Mouse (Mus musculus): Measurements from ENCODE around the gene Olfr876. TPM values are rescaled to one million over a fixed set of nuclear protein-coding genes. Genes with fewer than 3 reads are reported as not detected.
"Not testable (repeated sequence)": the region's sequence is repeated elsewhere in the genome, so short reads cannot be mapped to it uniquely, and the experiment has no call there.

The Olfr876 gene
- polyA plus RNA-seq (2015; fragmentation: Nextera tagmentation; extraction: Ambion mirVana) = not detected in 2 replicates

DNA sequence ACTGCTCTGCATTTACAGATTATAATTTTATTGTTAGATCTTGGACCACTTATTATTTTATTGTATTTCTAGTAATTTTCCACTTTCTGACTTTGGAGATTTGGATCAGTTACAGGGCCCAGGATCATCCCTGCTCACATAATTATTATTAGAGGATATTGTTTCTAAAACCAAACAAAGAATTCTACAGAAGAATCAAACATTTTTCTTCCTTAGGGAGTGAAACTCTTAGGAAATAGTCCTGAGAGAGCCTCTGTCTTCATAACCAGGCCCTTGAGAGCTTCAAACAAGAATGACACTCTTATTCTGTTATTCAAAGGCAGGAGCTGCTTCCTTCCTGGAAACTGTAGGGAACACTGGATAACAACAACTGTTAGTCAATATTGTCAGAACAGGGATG, at the start of gene Olfr876:
Gene Olfr876 (plus strand): TSS at position 301 of the 400 bp plus-strand sequence.
- Histone ChIP-seq H3K27ac (replicated peaks) (no peak within 1 kb of the TSS), H3K4me2 (replicated peaks) (no peak within 1 kb of the TSS), H3K4me1 (no peaks in the 10 kb centered on the region), H3K27me3 (no peaks in the 10 kb centered on the region), H3K9me3 (no peaks in the 10 kb centered on the region), H3K36me3 (no peaks in the 10 kb centered on the region), H3K9ac (replicated peaks) (no peak within 1 kb of the TSS), H3K4me3 (no peak within 1 kb of the TSS)
- no peak for ATAC-seq (replicated peaks)

DNA sequence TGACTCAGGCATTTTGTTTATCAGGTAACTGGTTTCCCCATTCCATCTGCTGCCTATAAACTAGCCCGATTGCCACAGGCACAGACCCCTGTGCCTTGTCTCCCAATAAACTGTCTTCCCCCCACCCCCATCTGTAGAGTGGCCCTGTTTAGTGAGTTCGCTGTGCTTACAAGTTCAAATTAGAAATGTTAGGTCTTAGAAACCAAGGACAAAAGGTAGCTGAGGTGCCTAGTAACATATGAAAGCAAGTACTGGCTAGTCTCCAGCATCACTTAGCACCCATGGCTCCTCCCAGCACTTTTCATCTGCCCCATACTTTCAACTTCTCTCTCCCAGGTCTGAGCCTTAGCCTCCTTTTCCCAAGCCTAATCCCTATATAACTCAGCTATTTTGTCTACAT, 41.1 kb upstream of the Olfr876 start:
- Histone ChIP-seq H3K4me3 (no peak overlapping the region), H3K36me3 (no peaks in the 10 kb centered on the region), H3K4me1 (peaks cover 6% of the 10 kb centered on the region), H3K9ac (replicated peaks) (no peak overlapping the region), H3K9me3 (no peaks in the 10 kb centered on the region), H3K4me2 (replicated peaks) (no peak overlapping the region), H3K27ac (replicated peaks) (no peak overlapping the region), H3K27me3 (no peaks in the 10 kb centered on the region)
- 52% methylated on average over 2 of the region's 2 CpGs for whole genome bisulfite sequencing
- peak; percentile 46 for ATAC-seq (replicated peaks)

DNA sequence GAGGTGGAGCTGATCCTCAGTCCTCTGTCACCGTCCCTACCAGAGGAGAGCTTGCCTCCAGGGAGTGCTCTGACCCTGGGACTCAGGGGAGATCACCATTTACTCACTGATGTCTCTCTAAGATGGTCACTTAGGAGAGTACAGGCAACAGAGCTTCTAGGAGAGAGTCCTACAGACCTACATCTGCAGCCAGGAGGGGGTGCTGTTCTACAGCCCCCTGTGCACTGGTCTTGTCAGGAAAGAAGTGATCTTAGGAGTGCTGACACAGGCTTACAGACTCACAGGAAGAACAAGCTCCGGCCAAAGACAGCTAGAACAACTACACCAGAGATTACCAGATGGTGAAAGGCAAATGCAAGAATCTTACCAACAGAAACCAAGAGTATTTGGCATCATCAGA, 40.3 kb upstream of the Olfr876 start:
- Histone ChIP-seq H3K9ac (replicated peaks) (no peak overlapping the region), H3K4me2 (replicated peaks) (no peak overlapping the region), H3K27me3 (no peaks in the 10 kb centered on the region), H3K27ac (replicated peaks) (no peak overlapping the region), H3K9me3 (no peaks in the 10 kb centered on the region), H3K4me1 (peaks cover 6% of the 10 kb centered on the region), H3K36me3 (no peaks in the 10 kb centered on the region), H3K4me3 (no peak overlapping the region)
- 67% methylated on average over 2 of the region's 2 CpGs for WGBS
- ATAC-seq (replicated peaks) = no peak

DNA sequence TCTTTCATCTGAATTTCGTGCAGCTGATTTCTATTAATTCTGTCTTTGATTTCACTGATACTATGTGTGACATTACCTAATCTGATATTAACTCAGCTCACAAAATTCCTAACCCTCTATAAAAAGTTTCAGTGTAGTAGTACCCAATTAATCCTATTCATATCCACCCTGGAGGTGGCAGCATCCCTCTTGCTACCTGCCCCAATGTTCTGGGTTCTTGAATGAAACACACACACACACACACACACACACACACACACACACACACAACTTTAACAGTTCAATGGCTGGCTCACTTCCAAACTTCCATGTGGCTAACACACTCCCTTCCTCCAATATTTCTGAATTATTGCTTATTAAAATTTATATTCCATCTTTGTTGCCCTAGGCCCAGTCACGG, 32.2 kb upstream of the Olfr876 start:
- WGBS = 80% methylated on average over 2 of the region's 2 CpGs
- H3K9me3 ChIP-seq = no peaks in the 10 kb centered on the region
- no peak overlapping the region for H3K9ac ChIP-seq (replicated peaks)
- H3K4me2 ChIP-seq (replicated peaks) = no peak overlapping the region
- H3K4me1 ChIP-seq = no peaks in the 10 kb centered on the region
- no peak overlapping the region for H3K4me3 ChIP-seq
- ATAC-seq (replicated peaks) = no peak
- H3K27me3 ChIP-seq = no peaks in the 10 kb centered on the region
- no peak overlapping the region for H3K27ac ChIP-seq (replicated peaks)
- no peaks in the 10 kb centered on the region for H3K36me3 ChIP-seq

DNA sequence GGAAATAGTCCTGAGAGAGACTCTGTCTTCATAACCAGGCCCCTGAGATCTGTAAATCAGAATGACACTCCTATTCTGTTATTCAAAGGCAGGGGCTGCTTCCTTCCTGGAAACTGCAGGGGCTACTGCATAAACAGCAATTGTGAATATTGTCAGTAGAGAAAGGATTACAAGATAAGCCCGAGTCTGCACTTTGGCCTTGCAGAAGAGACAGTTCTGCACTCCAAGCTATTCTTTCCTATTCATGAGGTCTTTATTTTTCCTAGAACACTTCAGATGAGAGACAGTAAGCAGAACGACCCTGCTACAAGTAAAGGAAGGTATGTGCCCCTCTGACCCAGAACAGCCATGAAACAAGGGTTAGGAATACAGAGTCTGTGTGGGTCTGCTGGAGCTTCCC, 31.1 kb upstream of the Olfr876 start, which contains the start of gene Olfr875:
Gene Olfr875 (plus strand): TSS at position 99 of the 400 bp plus-strand sequence.
- Histone ChIP-seq H3K4me2 (replicated peaks) (no peak within 1 kb of the TSS), H3K9ac (replicated peaks) (no peak within 1 kb of the TSS), H3K9me3 (no peaks in the 10 kb centered on the region), H3K4me1 (no peaks in the 10 kb centered on the region), H3K36me3 (no peaks in the 10 kb centered on the region), H3K27ac (replicated peaks) (no peak within 1 kb of the TSS), H3K27me3 (no peaks in the 10 kb centered on the region), H3K4me3 (no peak within 1 kb of the TSS)
- 43% methylated on average over 2 of the region's 2 CpGs for WGBS
- ATAC-seq (replicated peaks) = no peak

DNA sequence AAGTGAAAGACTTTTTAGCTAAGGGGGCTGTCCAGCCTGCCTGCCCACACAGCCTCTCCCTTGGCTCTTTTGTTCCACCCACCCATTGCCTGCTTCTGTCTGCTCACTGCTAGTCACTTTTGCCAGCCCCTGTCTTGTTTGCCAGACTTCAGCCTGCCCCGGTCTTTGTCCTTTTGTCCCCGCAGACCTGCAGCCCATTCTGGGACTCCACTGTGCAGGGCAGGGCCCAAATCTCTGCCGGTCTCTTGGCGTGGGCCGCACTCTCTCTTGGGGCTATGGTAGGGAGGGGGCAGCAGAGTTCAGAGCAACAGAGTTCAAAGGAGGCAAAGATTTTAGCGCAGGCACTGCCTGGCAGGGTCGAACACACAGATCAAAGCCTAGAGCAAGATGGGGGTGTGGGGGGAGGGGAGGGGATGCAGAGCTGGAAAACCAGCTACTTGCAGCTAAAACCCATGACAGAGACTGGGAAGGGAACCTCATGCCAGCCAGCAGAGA, 20.0 kb upstream of the Olfr876 start:
- Histone ChIP-seq H3K9ac (replicated peaks) (peak overlapping the region; percentile 38), H3K27me3 (no peaks in the 10 kb centered on the region), H3K4me2 (replicated peaks) (peak overlapping the region; percentile 47), H3K9me3 (no peaks in the 10 kb centered on the region), H3K4me3 (peak overlapping the region; percentile 27), H3K27ac (replicated peaks) (peak overlapping the region; percentile 81), H3K4me1 (peaks cover 10% of the 10 kb centered on the region), H3K36me3 (no peaks in the 10 kb centered on the region)
- ATAC-seq (replicated peaks) = peak; percentile 95
- WGBS = 2% methylated on average over 7 of the region's 7 CpGs

DNA sequence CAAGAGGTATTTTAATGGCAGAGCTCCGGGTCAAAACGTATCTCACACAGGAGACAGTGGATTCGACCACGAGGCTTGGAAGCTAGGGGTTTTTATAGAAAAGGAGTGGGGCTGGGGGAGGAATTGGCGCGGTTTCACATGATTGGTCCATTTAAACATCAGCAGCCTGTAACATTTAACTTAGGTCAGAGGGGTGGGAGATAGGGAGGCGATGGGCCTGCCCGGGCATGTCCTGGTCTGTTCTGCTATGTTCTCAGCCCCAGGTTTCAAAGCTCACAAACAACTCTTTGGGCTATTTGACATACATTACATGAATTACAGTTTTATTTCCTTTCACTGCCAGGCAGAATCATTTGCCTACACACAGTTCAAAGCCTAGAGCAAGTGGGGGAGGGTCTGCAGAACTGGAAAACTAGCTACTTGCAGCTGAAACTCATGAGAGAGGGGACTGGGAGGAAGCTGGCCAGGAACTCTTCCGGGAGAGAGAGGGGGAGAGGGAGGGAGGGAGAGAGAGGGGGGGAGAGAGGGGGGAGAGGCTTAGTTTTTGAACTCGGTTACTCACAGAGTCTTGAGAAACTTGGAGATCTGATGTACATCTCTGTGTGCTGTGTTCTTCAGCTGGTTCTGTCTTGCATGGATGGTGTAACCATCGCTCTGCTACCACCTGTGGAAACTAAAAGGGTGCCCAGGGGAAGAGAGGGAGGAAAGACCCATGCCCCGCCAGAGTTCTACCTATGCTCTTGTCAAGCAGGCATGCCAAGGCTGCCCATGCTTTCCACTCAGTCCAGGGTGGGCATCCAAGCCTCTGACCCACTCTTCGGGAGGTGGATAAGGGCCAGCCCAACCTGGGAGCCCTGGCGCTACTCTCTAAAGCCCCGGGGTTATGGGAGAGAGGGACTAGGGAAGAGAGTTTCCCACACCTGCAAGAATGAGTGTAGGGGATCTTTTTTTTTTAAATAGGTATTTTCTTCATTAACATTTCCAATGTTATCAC, 19.1 kb upstream of the Olfr876 start:
- not testable (repeated sequence) for H3K27me3 ChIP-seq; H3K9me3 ChIP-seq; H3K9ac ChIP-seq (replicated peaks); H3K4me1 ChIP-seq; H3K27ac ChIP-seq (replicated peaks); H3K36me3 ChIP-seq
- Histone ChIP-seq H3K4me3 (peak overlapping the region; percentile 27), H3K4me2 (replicated peaks) (peak overlapping the region; percentile 47)
- peak; percentile 59 for ATAC-seq (replicated peaks)
- WGBS = 50% methylated on average over 11 of the region's 15 CpGs

DNA sequence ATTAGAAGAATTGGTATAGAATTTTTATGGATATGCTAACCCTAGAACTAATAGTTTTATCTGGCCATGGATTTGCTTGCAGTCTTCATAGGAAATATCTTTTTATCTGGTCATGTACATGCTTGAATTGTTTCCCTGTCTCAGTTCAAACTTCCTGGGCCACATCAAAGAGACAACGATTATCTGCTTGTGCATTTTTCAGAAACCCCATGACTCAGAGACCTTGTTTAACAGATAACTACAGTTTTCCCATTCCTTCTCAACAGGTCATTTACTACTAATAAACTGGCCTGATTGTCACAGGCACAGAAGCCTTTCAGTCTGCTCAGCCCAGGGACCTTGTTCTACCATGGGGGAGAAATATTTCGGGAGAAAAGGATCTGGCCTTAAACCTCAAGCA, 16.4 kb upstream of the Olfr876 start:
- no peak overlapping the region for H3K4me2 ChIP-seq (replicated peaks)
- 75% methylated on average over 2 of the region's 2 CpGs for WGBS
- no peak overlapping the region for H3K9ac ChIP-seq (replicated peaks)
- H3K4me3 ChIP-seq = no peak overlapping the region
- no peak for ATAC-seq (replicated peaks)
- no peaks in the 10 kb centered on the region for H3K36me3 ChIP-seq
- H3K27ac ChIP-seq (replicated peaks) = no peak overlapping the region
- no peaks in the 10 kb centered on the region for H3K9me3 ChIP-seq
- peaks cover 10% of the 10 kb centered on the region for H3K4me1 ChIP-seq
- no peaks in the 10 kb centered on the region for H3K27me3 ChIP-seq

DNA sequence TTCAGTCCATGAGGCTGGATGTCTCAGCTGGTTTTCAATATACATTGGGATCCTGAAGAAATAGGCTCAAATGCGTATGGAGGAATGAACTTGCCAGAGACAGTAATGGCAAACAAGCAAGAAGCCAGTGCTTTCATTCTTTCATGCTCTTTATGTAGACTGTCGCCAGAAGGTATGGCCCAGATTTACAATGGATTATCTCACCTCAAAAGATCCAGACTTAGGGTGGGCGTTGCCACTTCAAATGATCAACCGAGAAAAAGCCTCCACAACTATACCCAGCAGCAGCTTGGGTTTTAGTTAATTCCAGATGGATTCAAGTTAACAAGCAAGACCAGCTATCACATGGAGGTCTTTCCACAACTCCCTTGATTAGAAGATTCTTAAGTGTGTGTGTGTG, 776 bp upstream of the Olfr876 start:
- no peaks in the 10 kb centered on the region for H3K4me1 ChIP-seq
- no peak overlapping the region for H3K9ac ChIP-seq (replicated peaks)
- H3K9me3 ChIP-seq = no peaks in the 10 kb centered on the region
- H3K27ac ChIP-seq (replicated peaks) = no peak overlapping the region
- no peaks in the 10 kb centered on the region for H3K27me3 ChIP-seq
- ATAC-seq (replicated peaks) = no peak
- no peak overlapping the region for H3K4me3 ChIP-seq
- 56% methylated on average over 4 of the region's 4 CpGs for WGBS
- H3K4me2 ChIP-seq (replicated peaks) = no peak overlapping the region
- H3K36me3 ChIP-seq = no peaks in the 10 kb centered on the region

DNA sequence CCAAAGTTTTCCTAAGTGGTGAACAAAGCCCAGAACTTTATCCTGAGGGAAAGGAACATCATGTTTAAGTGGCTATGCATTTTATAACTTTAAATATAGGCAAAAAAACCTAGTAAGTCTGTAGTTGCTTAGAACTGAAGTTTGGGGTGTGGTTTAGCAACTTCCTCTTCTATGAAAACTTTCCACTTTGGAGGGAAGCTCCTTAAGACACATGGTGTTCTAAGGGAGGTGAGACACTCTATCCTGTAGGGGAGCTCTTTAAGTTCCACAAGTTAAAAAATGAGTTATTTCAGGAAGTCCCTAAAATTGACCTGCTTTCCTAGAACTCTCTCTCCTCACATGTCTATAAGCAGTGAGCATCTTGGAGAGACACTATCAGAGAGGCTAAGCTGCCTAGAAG, 4.4 kb downstream of the Olfr876 start:
- ATAC-seq (replicated peaks) = no peak
- Histone ChIP-seq H3K9me3 (no peaks in the 10 kb centered on the region), H3K9ac (replicated peaks) (no peak overlapping the region), H3K4me2 (replicated peaks) (no peak overlapping the region), H3K4me3 (no peak overlapping the region), H3K36me3 (no peaks in the 10 kb centered on the region), H3K27me3 (no peaks in the 10 kb centered on the region), H3K27ac (replicated peaks) (no peak overlapping the region), H3K4me1 (no peaks in the 10 kb centered on the region)

DNA sequence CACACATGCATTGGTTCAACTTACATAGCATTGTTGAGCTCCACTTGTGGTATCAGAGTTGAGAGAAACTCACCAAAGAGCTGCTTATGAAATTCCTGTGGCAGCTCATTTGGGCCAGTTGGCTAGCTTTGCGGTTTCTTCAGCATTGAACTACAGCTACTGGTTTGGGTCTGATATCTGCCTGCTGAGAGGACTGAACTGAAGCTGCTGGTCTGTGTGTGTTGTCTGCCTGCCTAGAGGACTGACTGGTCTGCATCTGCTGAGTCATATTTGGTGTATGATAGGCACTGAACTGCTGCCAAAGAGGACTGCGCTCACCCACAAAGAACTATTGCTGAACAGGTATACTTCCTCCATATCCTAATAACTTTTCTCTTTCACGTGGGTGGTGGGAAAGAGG, 5.6 kb downstream of the Olfr876 start:
- Histone ChIP-seq H3K4me1 (no peaks in the 10 kb centered on the region), H3K4me2 (replicated peaks) (no peak overlapping the region), H3K27ac (replicated peaks) (no peak overlapping the region), H3K9me3 (no peaks in the 10 kb centered on the region), H3K36me3 (no peaks in the 10 kb centered on the region), H3K9ac (replicated peaks) (no peak overlapping the region), H3K4me3 (no peak overlapping the region), H3K27me3 (no peaks in the 10 kb centered on the region)
- 92% methylated on average over 3 of the region's 3 CpGs for WGBS
- ATAC-seq (replicated peaks) = no peak

DNA sequence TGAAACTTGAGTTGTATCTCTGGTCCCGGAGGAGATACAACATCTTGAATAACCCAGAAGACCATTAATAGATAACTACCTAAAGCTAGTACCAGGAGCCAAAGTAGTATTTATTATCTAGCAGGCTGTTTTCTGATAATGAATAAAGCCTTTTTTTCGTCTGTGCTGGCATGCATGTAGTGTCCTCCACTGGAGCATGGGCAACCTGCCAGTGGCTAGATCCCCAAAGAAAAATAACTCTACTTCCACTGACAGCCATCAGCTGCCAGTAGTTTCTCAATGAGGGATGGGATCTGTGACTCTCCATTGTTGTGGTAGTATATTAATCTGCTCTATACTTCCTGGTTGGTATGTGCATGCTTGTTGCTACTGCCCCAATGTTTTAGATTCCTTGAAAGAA, 6.1 kb downstream of the Olfr876 start:
- Histone ChIP-seq H3K9ac (replicated peaks) (no peak overlapping the region), H3K9me3 (no peaks in the 10 kb centered on the region), H3K4me3 (no peak overlapping the region), H3K36me3 (no peaks in the 10 kb centered on the region), H3K4me1 (no peaks in the 10 kb centered on the region), H3K27me3 (no peaks in the 10 kb centered on the region), H3K27ac (replicated peaks) (no peak overlapping the region), H3K4me2 (replicated peaks) (no peak overlapping the region)
- 64% methylated on average over 2 of the region's 2 CpGs for WGBS
- no peak for ATAC-seq (replicated peaks)

Measured in forebrain, embryonic 15.5 days (tissue).